Mouse (Mus musculus) naive thymus-derived CD4-positive, alpha-beta T cell, adult 2 months (primary cell): ENCODE measurements around the gene Prss23.

Experiments
- DNase-seq: peaks from one replicate; pipeline ENCODE4 v3.0.0-alpha.2; 2011; ENCODE audit warnings: low read depth

The Prss23 gene

DNA sequence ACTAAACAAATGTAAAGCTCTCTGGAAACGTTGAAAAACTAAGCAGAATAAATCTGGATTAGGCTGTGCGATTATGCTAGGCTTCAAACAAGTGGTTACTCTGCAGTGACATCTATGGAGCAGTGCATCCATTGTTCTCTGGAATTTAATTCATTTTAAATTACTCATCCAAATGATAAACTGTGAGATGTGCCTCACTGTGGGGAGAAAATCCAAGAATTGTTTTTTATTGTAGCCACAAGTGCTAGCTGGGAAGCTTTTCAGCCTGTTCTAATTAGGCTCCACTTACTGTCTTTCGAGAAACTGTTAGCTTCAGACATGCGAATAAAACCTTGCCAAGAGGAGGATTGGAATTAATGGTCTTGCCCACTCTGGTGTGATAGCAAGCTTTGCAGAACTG lies 18.3 kb downstream of the Prss23 start:
- DNase-seq: no peak

- DNase-seq: peak; percentile 15
Observed at GRCm38 (mm10) chr7:89499516-89500307, 27.3 kb downstream of the Prss23 start.

GRCm38 (mm10) chr7:89483769-89484568 lies 43.0 kb downstream of the Prss23 start:
- DNase-seq: no peak

- DNase-seq: no peak
Observed at GRCm38 (mm10) chr7:89481723-89482122, 45.3 kb downstream of the Prss23 start.

DNA sequence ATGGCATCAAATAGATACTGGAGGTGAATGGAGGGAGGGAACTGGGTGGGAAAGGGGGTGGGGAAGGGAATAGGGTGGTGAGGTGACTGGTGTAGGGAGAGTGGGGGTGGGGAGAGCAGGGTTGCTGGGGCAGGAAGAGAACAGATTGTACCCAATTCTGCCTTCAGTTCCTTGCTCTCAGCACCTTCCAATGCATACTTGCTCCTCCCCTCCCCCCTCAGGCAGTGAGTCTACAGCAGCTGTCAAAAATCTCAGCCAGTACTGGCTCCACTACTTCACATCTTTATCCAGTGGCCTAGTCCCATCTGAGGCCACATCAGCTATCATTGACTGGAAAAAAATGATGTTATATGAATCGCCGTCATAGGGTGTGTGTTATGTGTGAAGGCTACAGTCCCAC lies 48.5 kb downstream of the Prss23 start:
- no peak for DNase-seq

GRCm38 (mm10) chr7:89477294-89477999 lies 49.5 kb downstream of the Prss23 start:
- peak; percentile 31 for DNase-seq

DNA sequence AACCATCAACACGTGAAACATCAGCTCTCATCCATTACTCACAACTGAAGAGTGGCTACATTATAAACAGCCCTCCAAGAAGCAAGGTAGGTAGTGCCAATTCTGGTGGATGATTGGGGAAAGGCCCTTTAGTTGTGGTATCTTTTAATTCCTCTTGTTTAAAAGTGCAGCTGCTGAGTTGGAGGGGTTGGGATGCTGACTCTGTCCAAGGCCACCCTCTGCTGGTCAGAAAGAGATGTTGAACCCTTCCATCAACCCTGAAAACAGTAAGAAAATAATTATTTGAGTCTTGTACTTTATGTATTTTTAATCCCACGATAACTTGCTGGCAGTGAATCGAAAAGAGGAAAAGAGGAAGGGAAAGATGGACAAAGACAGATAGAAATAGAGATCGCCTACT lies 53.5 kb downstream of the Prss23 start:
- DNase-seq: no peak

DNA sequence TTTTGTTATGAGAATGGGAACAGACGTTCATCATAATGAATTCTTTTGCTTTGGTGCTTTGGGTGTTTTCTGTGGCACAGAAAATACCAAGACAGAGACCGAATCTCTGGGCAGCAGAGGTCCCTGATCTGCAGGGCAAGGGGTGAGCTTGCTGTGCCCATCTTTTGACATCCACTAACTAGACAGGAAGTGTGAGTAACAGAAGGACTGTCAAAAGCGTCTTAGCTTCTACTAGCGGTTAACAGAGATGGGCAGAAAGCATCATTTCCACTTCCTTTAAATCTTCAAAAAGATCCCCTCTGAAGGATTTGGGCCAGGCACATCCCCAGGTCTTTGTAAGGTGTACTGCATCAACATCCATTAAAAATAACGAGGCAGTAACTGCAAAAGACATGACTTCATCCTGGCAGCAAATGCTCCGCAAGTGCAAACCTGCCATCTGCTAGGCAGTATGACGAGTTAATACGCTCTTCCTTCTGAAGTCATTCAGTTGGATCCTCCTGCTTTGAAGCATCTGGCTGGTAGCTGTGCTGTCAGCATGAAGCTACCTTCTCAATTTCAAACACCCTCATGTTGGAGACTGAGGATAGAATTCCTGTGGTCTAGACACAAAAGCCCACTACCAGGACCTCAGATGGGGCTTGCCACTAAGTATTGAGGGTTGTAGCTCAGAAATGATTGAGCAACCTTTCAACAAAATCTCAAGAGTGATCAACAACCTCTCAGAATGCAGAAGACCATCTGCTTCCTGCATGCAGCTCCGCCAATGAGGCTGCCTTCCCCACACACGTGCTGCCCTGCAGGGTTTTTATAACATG lies 63.0 kb downstream of the Prss23 start:
- DNase-seq: no peak

DNA sequence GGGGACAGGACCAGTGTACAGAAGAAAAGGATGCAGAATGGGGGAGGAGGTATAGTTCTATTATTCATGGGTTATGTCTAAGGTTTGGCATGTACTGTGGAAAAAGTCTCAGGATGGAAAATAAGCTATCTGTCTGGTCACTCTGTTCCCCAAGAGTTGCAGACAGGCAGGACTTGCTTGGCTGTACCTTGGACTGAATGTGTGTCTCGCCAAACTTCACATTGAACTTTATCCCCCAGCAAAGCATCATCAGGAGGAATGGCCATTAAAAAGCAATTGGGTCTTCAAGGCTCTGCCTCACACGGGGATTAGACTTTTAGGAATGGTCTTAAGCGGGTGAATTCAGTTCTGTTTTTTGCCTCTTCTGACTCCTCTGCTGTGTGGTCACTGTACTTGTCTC lies 63.7 kb downstream of the Prss23 start:
- DNase-seq: no peak

GRCm38 (mm10) chr7:89462646-89463207 lies 64.3 kb downstream of the Prss23 start:
- no peak for DNase-seq

DNA sequence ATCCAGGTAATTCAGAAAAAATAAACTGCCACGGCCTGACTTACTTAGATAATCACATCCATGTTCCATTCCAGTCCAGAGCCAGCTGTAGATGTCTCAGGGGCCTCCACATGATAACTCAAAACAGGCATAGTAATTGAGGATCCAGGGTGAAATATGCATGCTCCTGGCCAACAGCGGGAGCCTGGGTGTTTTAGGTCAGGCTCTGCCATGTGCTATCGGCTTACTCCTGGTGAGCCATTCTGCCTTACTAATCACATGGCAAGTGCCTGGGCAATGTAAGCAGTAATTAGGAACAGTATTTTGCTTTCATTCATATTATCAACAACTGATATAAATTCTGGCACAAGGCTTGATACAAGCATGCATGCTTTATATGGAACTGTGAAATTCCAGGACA lies 65.6 kb downstream of the Prss23 start:
- DNase-seq: no peak

GRCm38 (mm10) chr7:89460911-89461310 lies 66.1 kb downstream of the Prss23 start:
- no peak for DNase-seq

DNA sequence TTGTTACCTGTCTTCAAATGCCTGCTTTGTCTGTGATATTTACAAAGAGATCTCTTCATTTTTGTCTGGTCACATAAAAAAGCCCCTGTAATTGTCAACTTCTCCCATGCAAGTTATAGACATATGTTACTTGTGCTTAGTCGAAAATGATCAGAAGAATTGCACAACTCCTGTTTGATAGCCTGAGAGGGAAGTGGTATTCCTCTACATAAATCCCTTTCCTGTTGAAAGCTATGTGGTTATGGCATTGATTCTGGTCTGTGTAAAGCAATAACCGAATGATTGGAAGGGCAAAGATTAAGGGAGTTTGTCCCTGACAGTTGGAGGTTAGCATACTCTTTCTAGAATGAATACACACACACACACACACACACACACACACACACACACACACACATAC lies 67.3 kb downstream of the Prss23 start:
- DNase-seq: no peak
